Mouse (Mus musculus): Measurements from ENCODE around the gene Snx21. TPM values are rescaled to one million over a fixed set of nuclear protein-coding genes. Genes with fewer than 3 reads are reported as not detected.

Snx21 gene
- polyA plus RNA-seq, 1 experiment from 2014 or later: 19.1 TPM

DNA sequence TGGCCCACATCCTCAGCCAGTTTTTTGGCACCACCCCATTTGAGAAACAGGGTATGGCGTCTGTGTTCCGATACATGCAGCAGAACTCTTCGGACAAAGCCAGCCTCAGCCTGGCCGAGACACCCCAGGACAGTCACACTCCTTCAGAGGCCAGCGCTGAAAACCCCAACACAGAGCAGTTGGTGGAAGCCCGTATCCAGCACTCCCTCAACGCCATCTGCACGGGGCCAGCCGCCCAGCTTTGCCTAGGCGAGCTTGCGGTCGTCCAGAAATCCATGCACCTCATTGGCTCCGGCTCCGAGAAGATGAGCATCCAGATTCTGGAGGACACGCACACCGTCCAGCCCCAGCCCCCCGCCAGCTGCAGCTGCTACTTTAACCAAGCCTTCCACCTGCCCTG, 39.9 kb downstream of the Snx21 start:
- H3K4me1 ChIP-seq (ENCODE audit: insufficient read depth): no peaks in the 10 kb centered on the region
- no peaks in the 10 kb centered on the region for H3K27me3 ChIP-seq (ENCODE audit: insufficient read depth, low read length)
- H3K27ac ChIP-seq (ENCODE audit: low read depth): no peak overlapping the region
- H3K36me3 ChIP-seq (ENCODE audit: insufficient read depth): peaks cover 48% of the 10 kb centered on the region
- no peak overlapping the region for H3K4me2 ChIP-seq
- no peak for TF ChIP-seq CTCF (IDR thresholded peaks at IDR 0.05; ENCODE audit: low read depth)
- no peak for DNase-seq
- no peaks in the 10 kb centered on the region for H3K9me3 ChIP-seq (ENCODE audit: low read depth, low read length)
- H3K4me3 ChIP-seq (ENCODE audit: low read depth, low read length): no peak overlapping the region
- WGBS: 93% methylated on average over 17 of the region's 17 CpGs
- ATAC-seq (ENCODE audit: insufficient read depth): no peak
- H3K9ac ChIP-seq: no peak overlapping the region

DNA sequence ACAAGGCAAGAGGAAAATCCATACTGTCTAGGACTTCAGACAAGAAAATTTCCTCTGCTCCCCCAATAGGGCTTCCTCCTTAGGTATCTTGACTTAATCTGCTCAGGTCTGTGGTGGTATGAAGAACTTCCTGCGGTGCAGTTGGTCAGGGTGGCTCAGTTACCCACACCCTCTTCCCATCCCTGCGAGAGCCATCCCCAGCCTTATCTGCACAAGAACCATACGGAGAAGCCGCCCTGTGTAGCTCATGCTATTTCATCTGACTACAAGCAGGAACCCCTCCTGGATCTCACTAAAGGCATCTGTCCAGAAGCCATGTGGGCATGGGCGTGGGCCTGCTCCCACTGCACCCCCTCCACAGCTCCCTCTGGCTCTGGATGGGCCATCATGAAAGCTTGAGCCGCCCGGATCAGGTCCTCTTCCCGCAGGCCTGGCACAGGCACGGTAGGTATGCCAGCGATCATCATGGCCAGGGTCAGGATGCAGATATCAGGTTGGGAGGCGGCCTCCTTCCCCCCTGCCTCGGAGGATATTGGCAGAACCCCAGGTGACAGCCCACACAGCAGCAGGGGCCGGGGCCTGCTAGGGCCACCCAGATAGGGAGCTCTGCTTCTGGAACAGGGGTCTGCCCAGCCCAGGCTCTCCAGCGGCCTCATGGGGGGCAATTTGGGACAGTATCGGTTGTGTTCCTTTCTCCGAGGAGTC, 41.7 kb downstream of the Snx21 start:
- TF ChIP-seq CTCF (IDR thresholded peaks at IDR 0.05; ENCODE audit: low read depth): no peak
- Histone ChIP-seq H3K9me3 (ENCODE audit: low read depth, low read length) (no peaks in the 10 kb centered on the region), H3K4me1 (ENCODE audit: insufficient read depth) (0 out of 2 replicates have a peak, but pooled peaks cover under 1% of the 10 kb centered on the region), H3K27me3 (ENCODE audit: insufficient read depth, low read length) (no peaks in the 10 kb centered on the region), H3K27ac (ENCODE audit: low read depth) (no peak overlapping the region), H3K9ac (no peak overlapping the region), H3K4me2 (no peak overlapping the region), H3K36me3 (ENCODE audit: insufficient read depth) (peaks cover 48% of the 10 kb centered on the region), H3K4me3 (ENCODE audit: low read depth, low read length) (no peak overlapping the region)
- WGBS: 88% methylated on average over 16 of the region's 16 CpGs
- DNase-seq: no peak
- ATAC-seq (ENCODE audit: insufficient read depth): no peak

- H3K27ac ChIP-seq (ENCODE audit: low read depth): no peak within 1 kb of the TSS
Observed at GRCm38 (mm10) chr2:164828437-164828836, 42.8 kb downstream of the Snx21 start, which contains the start of gene Spata25. Spata25 (minus strand) TSS chr2:164828537.

GRCm38 (mm10) chr2:164829090-164829489, 43.5 kb downstream of the Snx21 start:
- 86% methylated on average over 1 of the region's 1 CpGs for WGBS
- H3K27ac ChIP-seq (ENCODE audit: low read depth): no peak overlapping the region
- H3K4me2 ChIP-seq: no peak overlapping the region
- 0 out of 2 replicates have a peak, but pooled peaks cover 2% of the 10 kb centered on the region for H3K4me1 ChIP-seq (ENCODE audit: insufficient read depth)
- no peak overlapping the region for H3K9ac ChIP-seq
- no peak overlapping the region for H3K4me3 ChIP-seq (ENCODE audit: low read depth, low read length)
- ATAC-seq (ENCODE audit: insufficient read depth): no peak
- peaks cover 48% of the 10 kb centered on the region for H3K36me3 ChIP-seq (ENCODE audit: insufficient read depth)
- no peak for TF ChIP-seq CTCF (IDR thresholded peaks at IDR 0.05; ENCODE audit: low read depth)
- no peak for DNase-seq
- H3K27me3 ChIP-seq (ENCODE audit: insufficient read depth, low read length): no peaks in the 10 kb centered on the region
- no peaks in the 10 kb centered on the region for H3K9me3 ChIP-seq (ENCODE audit: low read depth, low read length)

More at GRCm38 (mm10) chr2:164828437-164828836, 42.8 kb downstream of the Snx21 start, which contains the start of gene Spata25:
- H3K27me3 ChIP-seq (ENCODE audit: insufficient read depth, low read length): no peaks in the 10 kb centered on the region
- no peak within 1 kb of the TSS for H3K9ac ChIP-seq
- 74% methylated on average over 6 of the region's 6 CpGs for WGBS
- H3K4me2 ChIP-seq: no peak within 1 kb of the TSS
- no peak for TF ChIP-seq CTCF (IDR thresholded peaks at IDR 0.05; ENCODE audit: low read depth)
- H3K9me3 ChIP-seq (ENCODE audit: low read depth, low read length): no peaks in the 10 kb centered on the region
- H3K4me1 ChIP-seq (ENCODE audit: insufficient read depth): 0 out of 2 replicates have a peak, but pooled peaks cover 2% of the 10 kb centered on the region
- no peak within 1 kb of the TSS for H3K4me3 ChIP-seq (ENCODE audit: low read depth, low read length)
- no peak for ATAC-seq (ENCODE audit: insufficient read depth)
- no peak for DNase-seq
- H3K36me3 ChIP-seq (ENCODE audit: insufficient read depth): peaks cover 48% of the 10 kb centered on the region

DNA sequence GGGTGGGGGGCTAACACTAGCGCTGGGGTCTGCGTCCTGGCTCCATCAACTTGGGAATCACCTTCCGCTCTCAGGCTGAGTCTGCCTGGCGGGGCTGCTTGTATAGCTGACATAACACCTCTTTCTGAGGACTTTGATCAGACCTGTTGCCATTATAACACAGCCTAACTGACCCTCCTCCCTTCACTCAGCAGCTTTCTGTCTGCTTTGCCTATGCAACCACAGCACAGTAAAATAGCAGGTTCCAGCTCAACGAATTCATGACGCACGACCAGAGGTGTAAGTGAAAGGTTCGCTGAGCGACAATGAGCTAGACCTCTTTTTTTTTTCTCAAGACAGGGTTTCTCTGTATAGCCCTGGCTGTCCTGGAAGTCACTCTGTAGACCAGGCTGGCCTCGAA, 45.4 kb downstream of the Snx21 start:
- H3K27me3 ChIP-seq (ENCODE audit: insufficient read depth, low read length): no peaks in the 10 kb centered on the region
- H3K9ac ChIP-seq: no peak overlapping the region
- no peaks in the 10 kb centered on the region for H3K9me3 ChIP-seq (ENCODE audit: low read depth, low read length)
- no peak overlapping the region for H3K4me2 ChIP-seq
- no peak for DNase-seq
- ATAC-seq (ENCODE audit: insufficient read depth): no peak
- H3K36me3 ChIP-seq (ENCODE audit: insufficient read depth): peaks cover 37% of the 10 kb centered on the region
- TF ChIP-seq CTCF (IDR thresholded peaks at IDR 0.05; ENCODE audit: low read depth): no peak
- no peak overlapping the region for H3K27ac ChIP-seq (ENCODE audit: low read depth)
- 0 out of 2 replicates have a peak, but pooled peaks cover 2% of the 10 kb centered on the region for H3K4me1 ChIP-seq (ENCODE audit: insufficient read depth)
- no peak overlapping the region for H3K4me3 ChIP-seq (ENCODE audit: low read depth, low read length)
- WGBS: 81% methylated on average over 10 of the region's 10 CpGs

- ATAC-seq (ENCODE audit: insufficient read depth): no peak
- peak overlapping the region; percentile 73 for H3K4me3 ChIP-seq (ENCODE audit: low read depth, low read length)
- H3K9ac ChIP-seq: peak overlapping the region; percentile 72; the same call in 1 of the 2 replicates
- H3K9me3 ChIP-seq (ENCODE audit: low read depth, low read length): no peaks in the 10 kb centered on the region
- WGBS: 57% methylated on average over 16 of the region's 16 CpGs
- H3K27ac ChIP-seq (ENCODE audit: low read depth): peak overlapping the region; percentile 95
- no peak; the same call in 1 of the 2 replicates for TF ChIP-seq CTCF (IDR thresholded peaks at IDR 0.05; ENCODE audit: low read depth)
- H3K36me3 ChIP-seq (ENCODE audit: insufficient read depth): peaks cover 36% of the 10 kb centered on the region
- H3K27me3 ChIP-seq (ENCODE audit: insufficient read depth, low read length): no peaks in the 10 kb centered on the region
- H3K4me2 ChIP-seq: peak overlapping the region; percentile 98
- 0 out of 2 replicates have a peak, but pooled peaks cover 2% of the 10 kb centered on the region for H3K4me1 ChIP-seq (ENCODE audit: insufficient read depth)
- no peak for DNase-seq
Observed at GRCm38 (mm10) chr2:164832032-164832747, 46.6 kb downstream of the Snx21 start.

GRCm38 (mm10) chr2:164832748-164833301, 47.2 kb downstream of the Snx21 start, which contains the start of gene Ctsa:
Ctsa (plus strand) TSS chr2:164832873.
- Histone ChIP-seq H3K27ac (ENCODE audit: low read depth) (peak within 1 kb of the TSS; percentile 95), H3K4me3 (ENCODE audit: low read depth, low read length) (peak within 1 kb of the TSS; percentile 73), H3K4me2 (peak within 1 kb of the TSS; percentile 98), H3K36me3 (ENCODE audit: insufficient read depth) (peaks cover 35% of the 10 kb centered on the region), H3K4me1 (ENCODE audit: insufficient read depth) (0 out of 2 replicates have a peak, but pooled peaks cover 2% of the 10 kb centered on the region), H3K9me3 (ENCODE audit: low read depth, low read length) (no peaks in the 10 kb centered on the region), H3K9ac (peak within 1 kb of the TSS; percentile 72), H3K27me3 (ENCODE audit: insufficient read depth, low read length) (no peaks in the 10 kb centered on the region)
- peak; percentile 91 for DNase-seq
- peak; percentile 79 for TF ChIP-seq CTCF (IDR thresholded peaks at IDR 0.05; ENCODE audit: low read depth)
- peak; percentile 84 for ATAC-seq (ENCODE audit: insufficient read depth)
- under 1% methylated on average over 35 of the region's 35 CpGs for WGBS

Measured in lung, embryonic 14.5 days (tissue).